Comparison of ENCODE assay signal across 9 mouse cellular contexts in the genomic region with DNA sequence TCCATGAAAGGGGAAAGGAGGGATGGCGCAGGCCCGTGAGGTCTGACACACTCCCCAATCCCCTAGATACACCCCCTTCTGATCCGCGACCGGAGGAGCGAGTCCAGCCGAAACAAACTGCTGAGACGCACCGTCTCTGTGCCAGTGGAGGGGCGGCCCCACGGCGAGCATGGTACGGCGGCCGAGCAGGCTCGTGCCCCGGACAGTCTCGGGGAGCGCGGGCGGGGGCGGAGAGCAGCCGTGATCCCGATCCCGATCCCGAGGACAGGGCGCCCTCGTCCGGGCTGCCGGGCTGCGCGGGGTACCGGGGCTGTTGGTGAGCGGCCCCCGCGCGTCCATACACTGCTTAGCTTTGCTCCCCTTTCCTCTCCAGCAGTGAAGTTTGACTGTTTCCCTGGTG. TPM values are rescaled to one million over a fixed set of nuclear protein-coding genes. Genes with fewer than 3 reads are reported as not detected.
A peak's percentile ranks its signal among the peaks of the same experiment; 100 is the strongest.
DNase-seq lines count a peak whose midpoint lies in the region; ATAC-seq lines count a peak whose summit lies in the region.
"Had no signal": no experiment of that assay in that cellular context is flagged by ENCODE, and none has a peak within 500 bp of the region (broad histone marks: within the 10 kb centered on the region; RNA-seq: fewer than 3 reads in every experiment).

No protein-coding gene starts in this region.

- peak; percentile 62 for DNase-seq in thymus, postnatal 4 days
- no peak for DNase-seq in thymus, postnatal 10 days (ENCODE audit: low spot score in 2 of 2)
- no peak for DNase-seq in heart, embryonic 10.5 days (ENCODE audit: low spot score)
- DNase-seq in kidney, adult 9 months, result peak; percentile 87
- DNase-seq in urinary bladder, postnatal 14 days (ENCODE audit: low spot score), result peak; percentile 81

- no peaks in the 10 kb centered on the region for H3K9me3 ChIP-seq in embryonic facial prominence, embryonic 12.5 days
- H3K9me3 ChIP-seq in heart, embryonic 10.5 days, result no peaks in the 10 kb centered on the region
- no peaks in the 10 kb centered on the region for H3K9me3 ChIP-seq in liver, embryonic 15.5 days (replicated peaks)
- H3K9me3 ChIP-seq in neural tube, embryonic 13.5 days, result no peaks in the 10 kb centered on the region

- 3% methylated on average over 35 of the region's 37 CpGs for WGBS in embryonic facial prominence, embryonic 12.5 days
- under 1% methylated on average over 37 of the region's 37 CpGs for WGBS in heart, embryonic 10.5 days
- WGBS in liver, embryonic 15.5 days (ENCODE audit: insufficient replicate concordance), result 4% methylated on average over 37 of the region's 37 CpGs
- WGBS in neural tube, embryonic 13.5 days, result 2% methylated on average over 36 of the region's 37 CpGs

- H3K9ac ChIP-seq in embryonic facial prominence, embryonic 12.5 days, result peak overlapping the region; percentile 56
- peak overlapping the region; percentile 58 for H3K9ac ChIP-seq in liver, embryonic 15.5 days
- peak overlapping the region; percentile 79 for H3K9ac ChIP-seq in neural tube, embryonic 13.5 days

- no peak for ATAC-seq in embryonic facial prominence, embryonic 12.5 days (ENCODE audit: insufficient number of reproducible peaks, insufficient read depth, low FRiP score, low TSS enrichment)
- peak; percentile 56 for ATAC-seq in liver, embryonic 15.5 days (ENCODE audit: insufficient read depth)
- no peak for ATAC-seq in neural tube, embryonic 13.5 days (ENCODE audit: low read depth)
- ATAC-seq: Patski had no signal

- peaks cover 60% of the 10 kb centered on the region for H3K4me1 ChIP-seq in embryonic facial prominence, embryonic 12.5 days
- H3K4me1 ChIP-seq in heart, embryonic 10.5 days, result peaks cover 70% of the 10 kb centered on the region
- peaks cover 64% of the 10 kb centered on the region for H3K4me1 ChIP-seq in liver, embryonic 15.5 days (replicated peaks)
- H3K4me1 ChIP-seq in neural tube, embryonic 13.5 days (replicated peaks), result peaks cover 81% of the 10 kb centered on the region

- H3K36me3 ChIP-seq in embryonic facial prominence, embryonic 12.5 days, result no peaks in the 10 kb centered on the region
- H3K36me3 ChIP-seq in heart, embryonic 10.5 days, result no peaks in the 10 kb centered on the region
- no peaks in the 10 kb centered on the region for H3K36me3 ChIP-seq in liver, embryonic 15.5 days (replicated peaks)
- H3K36me3 ChIP-seq in neural tube, embryonic 13.5 days, result no peaks in the 10 kb centered on the region

- H3K27me3 ChIP-seq in embryonic facial prominence, embryonic 12.5 days, result no peaks in the 10 kb centered on the region
- no peaks in the 10 kb centered on the region for H3K27me3 ChIP-seq in heart, embryonic 10.5 days (ENCODE audit: insufficient read depth, poor library complexity, severe bottlenecking)
- H3K27me3 ChIP-seq in liver, embryonic 15.5 days, result peaks cover 42% of the 10 kb centered on the region
- H3K27me3 ChIP-seq in neural tube, embryonic 13.5 days, result no peaks in the 10 kb centered on the region
- H3K27me3 ChIP-seq: Patski had no signal

- H3K4me2 ChIP-seq in embryonic facial prominence, embryonic 12.5 days (replicated peaks), result peak overlapping the region; percentile 60
- H3K4me2 ChIP-seq in liver, embryonic 15.5 days, result peak overlapping the region; percentile 85
- H3K4me2 ChIP-seq in neural tube, embryonic 13.5 days, result peak overlapping the region; percentile 71

- H3K4me3 ChIP-seq in embryonic facial prominence, embryonic 12.5 days, result peak overlapping the region; percentile 34
- H3K4me3 ChIP-seq in heart, embryonic 10.5 days, result peak overlapping the region; percentile 65
- H3K4me3 ChIP-seq in liver, embryonic 15.5 days (replicated peaks), result peak overlapping the region; percentile 51
- peak overlapping the region; percentile 41 for H3K4me3 ChIP-seq in neural tube, embryonic 13.5 days

- peak overlapping the region; percentile 69 for H3K27ac ChIP-seq in embryonic facial prominence, embryonic 12.5 days
- H3K27ac ChIP-seq in heart, embryonic 10.5 days, result peak overlapping the region; percentile 91
- peak overlapping the region; percentile 10; the same call in 1 of the 2 replicates for H3K27ac ChIP-seq in liver, embryonic 15.5 days (replicated peaks)
- H3K27ac ChIP-seq in neural tube, embryonic 13.5 days (replicated peaks), result peak overlapping the region; percentile 71

RNA-seq across cellular contexts. Expression of gene Syngap1, which starts 5.5 kb away (rescaled TPM):
- 2.5 and 4.0 TPM in 2 replicates for polyA plus RNA-seq in embryonic facial prominence, embryonic 12.5 days (2016; fragmentation: Nextera tagmentation; extraction: Ambion mirVana)
- polyA plus RNA-seq in heart, embryonic 10.5 days (2016; fragmentation: Nextera tagmentation; extraction: Ambion mirVana), result 0.86 and 1.6 TPM in 2 replicates
- polyA plus RNA-seq in liver, embryonic 15.5 days (2015; fragmentation: Nextera tagmentation; extraction: Ambion mirVana), result 0.21 and 0.28 TPM in 2 replicates
- 4.1 and 4.9 TPM in 2 replicates for polyA plus RNA-seq in neural tube, embryonic 13.5 days (2015; fragmentation: Nextera tagmentation; extraction: Ambion mirVana)

RNA-seq across cellular contexts. Expression of gene Cuta, which starts 7.2 kb away (rescaled TPM):
- polyA plus RNA-seq in embryonic facial prominence, embryonic 12.5 days (2016; fragmentation: Nextera tagmentation; extraction: Ambion mirVana), result 172 and 174 TPM in 2 replicates
- polyA plus RNA-seq in heart, embryonic 10.5 days (2016; fragmentation: Nextera tagmentation; extraction: Ambion mirVana), result 155 and 167 TPM in 2 replicates
- polyA plus RNA-seq in liver, embryonic 15.5 days (2015; fragmentation: Nextera tagmentation; extraction: Ambion mirVana), result 85.9 and 86.7 TPM in 2 replicates
- 141 and 147 TPM in 2 replicates for polyA plus RNA-seq in neural tube, embryonic 13.5 days (2015; fragmentation: Nextera tagmentation; extraction: Ambion mirVana)

RNA-seq across cellular contexts. Expression of gene Phf1, which starts 13.7 kb away (rescaled TPM):
- polyA plus RNA-seq in embryonic facial prominence, embryonic 12.5 days (2016; fragmentation: Nextera tagmentation; extraction: Ambion mirVana), result 13.9 and 17.1 TPM in 2 replicates
- polyA plus RNA-seq in heart, embryonic 10.5 days (2016; fragmentation: Nextera tagmentation; extraction: Ambion mirVana), result 6.0 and 7.3 TPM in 2 replicates
- polyA plus RNA-seq in liver, embryonic 15.5 days (2015; fragmentation: Nextera tagmentation; extraction: Ambion mirVana), result 1.8 and 2.6 TPM in 2 replicates
- polyA plus RNA-seq in neural tube, embryonic 13.5 days (2015; fragmentation: Nextera tagmentation; extraction: Ambion mirVana), result 17.3 and 19.1 TPM in 2 replicates

RNA-seq across cellular contexts. Expression of gene Zbtb9, which starts 26.4 kb away (rescaled TPM):
- polyA plus RNA-seq in embryonic facial prominence, embryonic 12.5 days (2016; fragmentation: Nextera tagmentation; extraction: Ambion mirVana), result 16.1 and 17.1 TPM in 2 replicates
- polyA plus RNA-seq in heart, embryonic 10.5 days (2016; fragmentation: Nextera tagmentation; extraction: Ambion mirVana), result 12.5 and 14.6 TPM in 2 replicates
- 5.0 and 5.8 TPM in 2 replicates for polyA plus RNA-seq in liver, embryonic 15.5 days (2015; fragmentation: Nextera tagmentation; extraction: Ambion mirVana)
- 17.8 and 19.8 TPM in 2 replicates for polyA plus RNA-seq in neural tube, embryonic 13.5 days (2015; fragmentation: Nextera tagmentation; extraction: Ambion mirVana)

RNA-seq across cellular contexts. Expression of gene Kifc5b, which starts 29.7 kb away (rescaled TPM):
- 7.9 and 9.7 TPM in 2 replicates for polyA plus RNA-seq in embryonic facial prominence, embryonic 12.5 days (2016; fragmentation: Nextera tagmentation; extraction: Ambion mirVana)
- polyA plus RNA-seq in heart, embryonic 10.5 days (2016; fragmentation: Nextera tagmentation; extraction: Ambion mirVana), result 6.7 and 8.3 TPM in 2 replicates
- polyA plus RNA-seq in liver, embryonic 15.5 days (2015; fragmentation: Nextera tagmentation; extraction: Ambion mirVana), result 5.2 and 5.9 TPM in 2 replicates
- 2.5 and 3.2 TPM in 2 replicates for polyA plus RNA-seq in neural tube, embryonic 13.5 days (2015; fragmentation: Nextera tagmentation; extraction: Ambion mirVana)

Comparison
In these comparisons a context has a peak if more than half of its experiments do, and no peak if none do; other contexts are left out.
1. DNase-seq: peak in thymus, postnatal 4 days (single experiment), kidney, adult 9 months (single experiment) and urinary bladder, postnatal 14 days (single experiment); none in thymus, postnatal 10 days (0 of 2) and heart, embryonic 10.5 days (single experiment).
2. H3K27ac ChIP-seq: peak in every context shown above with its lines; median percentile 91 in heart, embryonic 10.5 days; 71 in neural tube, embryonic 13.5 days; 69 in embryonic facial prominence, embryonic 12.5 days; 10 in liver, embryonic 15.5 days.
3. Peak in every context shown above with its lines, with median percentiles within 50 percentile points of each other: H3K4me2 ChIP-seq, H3K4me3 ChIP-seq and H3K9ac ChIP-seq.